Mouse (Mus musculus): Measurements from ENCODE around the gene Mia. TPM values are rescaled to one million over a fixed set of nuclear protein-coding genes. Genes with fewer than 3 reads are reported as not detected.

Gene Mia
- total RNA-seq, 2 experiments from 2014 or later: 5.6 to 15.8 TPM

GRCm38 (mm10) chr7:27162780-27163449 is 18.0 kb downstream of the Mia start:
- no peak for DNase-seq (ENCODE audit: low spot score in 2 of 2)

GRCm38 (mm10) chr7:27161744-27162143 is 19.2 kb downstream of the Mia start:
- no peak for DNase-seq (ENCODE audit: low spot score in 2 of 2)

DNA sequence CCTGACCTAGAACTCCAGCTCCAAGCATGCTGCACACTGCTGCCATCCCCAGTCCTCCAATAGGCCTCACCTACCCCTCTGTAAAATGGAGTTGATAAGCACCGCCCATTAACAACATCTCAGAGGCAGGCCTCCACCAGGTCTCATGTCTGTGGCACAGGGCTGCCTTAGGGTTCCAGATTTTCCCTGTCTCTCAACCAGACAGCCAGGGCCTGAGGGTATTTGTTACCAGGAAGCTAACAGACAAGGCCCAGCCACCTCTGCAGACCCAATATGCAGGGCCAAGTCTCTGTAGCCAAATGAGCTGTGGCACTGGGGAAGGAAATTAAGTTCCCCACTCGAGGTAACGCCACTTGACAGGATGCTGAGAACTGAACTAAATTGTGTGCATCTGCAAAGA is 20.0 kb downstream of the Mia start:
- no peak for DNase-seq (ENCODE audit: low spot score in 2 of 2)

- DNase-seq (ENCODE audit: low spot score in 2 of 2): peak; percentile 87 to 92
These were observed 21.1 kb downstream of the Mia start for GRCm38 (mm10) chr7:27159882-27160281.

DNA sequence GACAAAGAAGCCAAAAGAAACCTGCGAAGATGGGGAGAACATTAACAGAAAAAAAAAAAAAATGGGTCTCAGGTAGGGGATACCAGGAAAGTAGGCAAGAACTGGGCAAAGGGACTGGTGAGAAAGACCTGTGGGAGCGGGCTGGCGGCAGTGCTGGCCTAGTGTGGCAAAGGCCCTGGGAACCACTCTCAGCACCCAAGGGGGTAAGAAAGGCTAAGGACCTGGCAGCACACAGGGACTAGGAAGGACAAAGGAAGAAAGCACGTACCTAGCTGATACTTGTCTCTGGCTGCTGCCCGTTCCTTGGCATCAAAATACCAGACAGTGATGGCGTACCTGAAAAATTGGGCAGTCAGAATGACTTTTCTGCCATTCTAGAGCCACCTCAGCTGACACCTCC is 21.7 kb downstream of the Mia start:
- no peak for DNase-seq (ENCODE audit: low spot score in 2 of 2)

DNA sequence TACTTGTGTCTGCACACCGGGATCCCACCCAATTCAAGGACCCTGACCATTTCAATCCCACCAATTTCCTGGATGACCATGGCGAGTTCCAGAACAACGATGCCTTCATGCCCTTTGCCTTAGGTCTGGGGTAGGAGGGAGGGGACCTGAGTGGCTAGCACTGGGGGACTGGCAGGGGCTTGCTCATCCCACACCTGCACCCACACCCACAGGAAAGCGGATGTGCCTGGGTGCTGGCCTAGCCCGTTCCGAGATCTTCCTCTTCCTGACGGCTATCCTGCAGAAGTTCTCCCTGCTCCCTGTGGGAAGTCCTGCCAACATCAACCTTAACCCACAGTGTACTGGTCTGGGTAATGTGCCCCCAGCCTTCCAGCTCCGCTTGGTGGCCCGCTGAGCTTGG is 22.8 kb downstream of the Mia start:
- DNase-seq (ENCODE audit: low spot score in 2 of 2): no peak

DNA sequence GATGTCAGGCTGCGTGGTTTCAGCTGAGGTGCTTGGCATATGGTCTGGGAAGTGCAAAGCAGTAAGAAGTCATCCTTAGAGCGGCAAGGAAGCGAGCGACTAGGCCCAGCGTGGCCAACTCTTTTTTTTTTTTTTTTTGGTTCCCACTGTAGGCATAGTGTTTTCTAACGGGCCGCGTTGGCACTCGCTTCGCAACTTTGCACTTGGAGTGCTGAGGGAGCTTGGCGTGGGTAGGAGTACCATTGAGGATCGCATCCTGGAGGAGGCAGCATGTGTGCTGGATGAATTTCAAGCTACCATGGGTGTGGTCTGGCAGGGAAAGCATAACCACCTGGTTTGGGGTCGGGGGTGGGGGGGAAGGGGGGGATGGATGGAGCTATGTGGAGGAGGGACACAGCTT is 25.0 kb downstream of the Mia start:
- DNase-seq (ENCODE audit: low spot score in 2 of 2): no peak

GRCm38 (mm10) chr7:27153205-27153764 is 27.7 kb downstream of the Mia start, which contains the start of gene Cyp2t4:
Gene Cyp2t4, plus strand, starts transcription at chr7:27153714.
- no peak for DNase-seq (ENCODE audit: low spot score in 2 of 2)

DNA sequence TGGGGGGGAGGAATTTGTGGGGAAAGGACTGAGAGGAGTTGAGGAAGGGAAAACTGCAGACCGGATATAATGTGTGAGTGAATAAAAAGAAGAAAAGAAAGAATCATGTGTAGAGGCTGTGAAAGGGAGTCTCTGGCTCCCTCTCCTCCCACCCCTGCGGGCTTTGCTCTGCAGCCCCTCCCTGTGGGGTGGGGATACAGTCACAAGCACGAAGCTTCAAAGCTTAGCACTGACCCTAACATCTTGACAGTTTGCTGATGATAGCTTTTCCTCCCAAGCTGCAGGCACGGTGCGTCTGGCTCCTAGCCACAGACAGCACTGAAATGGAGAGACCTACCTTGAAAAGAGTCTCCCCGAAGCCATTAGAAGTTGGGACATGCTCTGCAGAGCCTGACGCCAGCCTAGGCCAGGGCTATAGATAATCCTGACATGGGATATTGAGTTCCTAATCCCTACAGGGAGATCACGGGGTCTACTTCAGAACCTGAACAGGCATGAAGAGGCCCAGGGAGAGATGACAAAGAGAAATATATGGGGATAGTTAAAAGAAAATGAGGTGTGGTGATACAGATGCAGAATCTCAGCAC is 44.5 kb downstream of the Mia start:
- DNase-seq (ENCODE audit: low spot score in 2 of 2): no peak

- DNase-seq (ENCODE audit: low spot score in 2 of 2): no peak
These were observed 47.2 kb downstream of the Mia start for GRCm38 (mm10) chr7:27133757-27134156.

DNA sequence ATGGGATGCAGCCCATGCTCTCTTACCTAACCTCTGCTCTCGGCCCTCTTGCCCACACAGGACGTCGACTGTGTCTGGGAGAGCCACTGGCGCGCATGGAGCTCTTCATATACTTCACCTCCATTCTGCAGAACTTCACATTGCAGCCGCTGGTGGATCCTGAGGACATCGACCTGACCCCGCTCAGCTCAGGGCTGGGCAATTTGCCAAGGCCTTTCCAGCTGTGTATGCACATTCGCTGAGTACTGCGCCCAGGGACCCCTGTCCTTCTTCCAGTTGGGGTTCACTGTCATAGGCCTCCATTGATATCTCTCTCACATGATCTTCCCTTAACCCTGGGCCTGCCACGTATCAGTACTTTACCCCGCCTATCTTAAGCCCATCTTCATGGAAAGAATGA is 47.8 kb downstream of the Mia start:
- DNase-seq (ENCODE audit: low spot score in 2 of 2): no peak

DNA sequence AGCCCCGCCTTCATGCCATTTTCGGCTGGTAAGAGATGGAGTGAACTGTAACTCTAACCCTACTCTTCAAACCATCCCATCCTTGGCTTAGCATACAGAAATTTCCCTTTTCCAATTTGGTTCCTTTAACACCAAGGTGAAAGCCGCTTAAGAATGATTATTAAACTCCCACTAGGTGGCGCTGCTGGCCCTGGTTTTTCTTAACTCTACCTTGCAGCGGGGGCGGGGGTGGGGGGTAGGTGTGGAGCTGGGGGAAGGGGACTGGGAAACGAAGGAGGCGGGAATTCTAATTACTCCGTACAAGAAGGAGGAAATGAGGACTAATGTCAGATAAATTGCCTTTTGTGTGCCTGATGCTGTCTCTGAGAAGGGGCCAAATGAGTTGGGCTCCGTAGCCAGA is 48.4 kb downstream of the Mia start:
- peak; percentile 40 to 59 for DNase-seq (ENCODE audit: low spot score in 2 of 2)

GRCm38 (mm10) chr7:27131387-27131786 is 49.6 kb downstream of the Mia start:
- no peak for DNase-seq (ENCODE audit: low spot score in 2 of 2)

- DNase-seq (ENCODE audit: low spot score in 2 of 2): no peak
These were observed 50.2 kb downstream of the Mia start for GRCm38 (mm10) chr7:27130521-27131370.

GRCm38 (mm10) chr7:27129811-27130210 is 51.1 kb downstream of the Mia start:
- no peak for DNase-seq (ENCODE audit: low spot score in 2 of 2)

Small RNA genes within 50 kb of the gene (microRNA-seq; reads per million reads assigned to microRNA genes)
- gene Mir1191 (0 to 0.85 reads per million in 2 experiments), gene Mir3101 (0.28 to 0.45 reads per million in 2 experiments)

Other genes with a start within 250 kb of the Mia start
- not detected for gene Cyp2a22, start 241.8 kb downstream of the Mia start, total RNA-seq (2021)
- gene Cyp2a12, start 152.1 kb downstream of the Mia start, total RNA-seq (2021): not detected
- not detected for gene Cyp2f2, start 61.2 kb downstream of the Mia start, total RNA-seq (2021)
- gene Cyp2t4, start 27.4 kb downstream of the Mia start, total RNA-seq (2021): not detected
- 10 to 100 TPM; 88.1 to 90.7 TPM for gene Egln2, start 14.4 kb downstream of the Mia start, total RNA-seq (2021)
- 10 to 100 TPM; 85.1 to 87.0 TPM for gene Rab4b, start 2.3 kb downstream of the Mia start, total RNA-seq (2021)
- gene Gm21983, start 71 bp downstream of the Mia start, total RNA-seq (2021): not detected
- 10 to 100 TPM; 23.7 to 24.3 TPM for gene BC024978, start 14.6 kb upstream of the Mia start, total RNA-seq (2021)
- 10 to 100 TPM; 83.8 to 84.1 TPM for gene Snrpa, start 15.1 kb upstream of the Mia start, total RNA-seq (2021)
- gene Itpkc, start 47.5 kb upstream of the Mia start, total RNA-seq (2021): 1 to 10 TPM; 7.3 to 8.0 TPM
- gene Coq8b, start 51.9 kb upstream of the Mia start, total RNA-seq (2021): 10 to 100 TPM; 27.1 to 30.9 TPM
- 100 to 1,000 TPM; 144 to 148 TPM for gene Numbl, start 77.3 kb upstream of the Mia start, total RNA-seq (2021)
- 10 to 100 TPM; 55.0 to 55.3 TPM for gene Ltbp4, start 156.5 kb upstream of the Mia start, total RNA-seq (2021)
- 10 to 100 TPM; 24.7 to 26.2 TPM for gene Shkbp1, start 174.9 kb upstream of the Mia start, total RNA-seq (2021)
- gene Gm20479, start 176.3 kb upstream of the Mia start, total RNA-seq (2021): not detected

Measured in layer of hippocampus, postnatal 14 days (tissue).